Mouse (Mus musculus): Measurements from ENCODE around the gene Gm20661.

The Gm20661 gene

GRCm38 (mm10) chr9:107985131-107986119 lies 2.6 kb downstream of the Gm20661 start, which contains the start of gene Inka1:
Gene Inka1, minus strand, starts transcription at chr9:107985879.
- H3K4me3 ChIP-seq (replicated peaks; ENCODE audit: low read length), result peak within 1 kb of the TSS; percentile 87
- H3K9me3 ChIP-seq (ENCODE audit: low read length), result no peaks in the 10 kb centered on the region
- H3K27me3 ChIP-seq (ENCODE audit: insufficient read depth, low read length), result peaks cover 49% of the 10 kb centered on the region
- no peak for TF ChIP-seq CTCF (conservative IDR thresholded peaks at IDR 0.05; ENCODE audit: low read length)
- TF ChIP-seq POU5F1 (IDR thresholded peaks at IDR 0.05; ENCODE audit: borderline replicate concordance, low read length), result no peak
- no peak for TF ChIP-seq NANOG (IDR thresholded peaks at IDR 0.05; ENCODE audit: borderline replicate concordance, low read length)
- peaks cover 62% of the 10 kb centered on the region for H3K4me1 ChIP-seq (replicated peaks; ENCODE audit: low read depth, low read length)
- no peaks in the 10 kb centered on the region for H3K36me3 ChIP-seq (ENCODE audit: insufficient read depth, low read length)

GRCm38 (mm10) chr9:107986376-107986775 lies 3.5 kb downstream of the Gm20661 start:
- Histone ChIP-seq H3K4me1 (replicated peaks; ENCODE audit: low read depth, low read length) (peaks cover 60% of the 10 kb centered on the region), H3K36me3 (ENCODE audit: insufficient read depth, low read length) (no peaks in the 10 kb centered on the region), H3K9me3 (ENCODE audit: low read length) (no peaks in the 10 kb centered on the region), H3K27me3 (ENCODE audit: insufficient read depth, low read length) (peaks cover 40% of the 10 kb centered on the region), H3K4me3 (replicated peaks; ENCODE audit: low read length) (peak overlapping the region; percentile 87)
- no peak for TF ChIP-seq NANOG (IDR thresholded peaks at IDR 0.05; ENCODE audit: borderline replicate concordance, low read length)
- TF ChIP-seq CTCF (conservative IDR thresholded peaks at IDR 0.05; ENCODE audit: low read length), result peak; percentile 66
- no peak for TF ChIP-seq POU5F1 (IDR thresholded peaks at IDR 0.05; ENCODE audit: borderline replicate concordance, low read length)

- H3K27me3 ChIP-seq (ENCODE audit: insufficient read depth, low read length), result peaks cover 28% of the 10 kb centered on the region
- no peak for TF ChIP-seq CTCF (conservative IDR thresholded peaks at IDR 0.05; ENCODE audit: low read length)
- no peak for TF ChIP-seq POU5F1 (IDR thresholded peaks at IDR 0.05; ENCODE audit: borderline replicate concordance, low read length)
- no peak for TF ChIP-seq NANOG (IDR thresholded peaks at IDR 0.05; ENCODE audit: borderline replicate concordance, low read length)
- H3K4me3 ChIP-seq (replicated peaks; ENCODE audit: low read length), result no peak overlapping the region
- H3K36me3 ChIP-seq (ENCODE audit: insufficient read depth, low read length), result no peaks in the 10 kb centered on the region
- H3K9me3 ChIP-seq (ENCODE audit: low read length), result no peaks in the 10 kb centered on the region
- peaks cover 56% of the 10 kb centered on the region for H3K4me1 ChIP-seq (replicated peaks; ENCODE audit: low read depth, low read length)
Observed at GRCm38 (mm10) chr9:107987950-107988349, 5.1 kb downstream of the Gm20661 start.

- TF ChIP-seq CTCF (conservative IDR thresholded peaks at IDR 0.05; ENCODE audit: low read length) (no peak), NANOG (IDR thresholded peaks at IDR 0.05; ENCODE audit: borderline replicate concordance, low read length) (no peak), POU5F1 (IDR thresholded peaks at IDR 0.05; ENCODE audit: borderline replicate concordance, low read length) (no peak)
Observed at GRCm38 (mm10) chr9:107992197-107992596, 9.3 kb downstream of the Gm20661 start, which contains the start of gene Cdhr4. Gene Cdhr4, plus strand, starts transcription at chr9:107992497.

GRCm38 (mm10) chr9:107993013-107993412 lies 10.2 kb downstream of the Gm20661 start:
- no peak overlapping the region for H3K4me3 ChIP-seq (replicated peaks; ENCODE audit: low read length)
- peaks cover 41% of the 10 kb centered on the region for H3K27me3 ChIP-seq (ENCODE audit: insufficient read depth, low read length)
- H3K36me3 ChIP-seq (ENCODE audit: insufficient read depth, low read length), result no peaks in the 10 kb centered on the region
- H3K9me3 ChIP-seq (ENCODE audit: low read length), result no peaks in the 10 kb centered on the region
- H3K4me1 ChIP-seq (replicated peaks; ENCODE audit: low read depth, low read length), result peaks cover 39% of the 10 kb centered on the region
- no peak for TF ChIP-seq NANOG (IDR thresholded peaks at IDR 0.05; ENCODE audit: borderline replicate concordance, low read length)

More at GRCm38 (mm10) chr9:107992197-107992596, 9.3 kb downstream of the Gm20661 start, which contains the start of gene Cdhr4:
- Histone ChIP-seq H3K4me1 (replicated peaks; ENCODE audit: low read depth, low read length) (peaks cover 47% of the 10 kb centered on the region), H3K36me3 (ENCODE audit: insufficient read depth, low read length) (no peaks in the 10 kb centered on the region), H3K9me3 (ENCODE audit: low read length) (no peaks in the 10 kb centered on the region), H3K27me3 (ENCODE audit: insufficient read depth, low read length) (peaks cover 33% of the 10 kb centered on the region), H3K4me3 (replicated peaks; ENCODE audit: low read length) (no peak within 1 kb of the TSS)

- TF ChIP-seq CTCF (conservative IDR thresholded peaks at IDR 0.05; ENCODE audit: low read length) (no peak), NANOG (IDR thresholded peaks at IDR 0.05; ENCODE audit: borderline replicate concordance, low read length) (no peak), POU5F1 (IDR thresholded peaks at IDR 0.05; ENCODE audit: borderline replicate concordance, low read length) (no peak)
- Histone ChIP-seq H3K4me1 (replicated peaks; ENCODE audit: low read depth, low read length) (peaks cover 34% of the 10 kb centered on the region), H3K4me3 (replicated peaks; ENCODE audit: low read length) (no peak overlapping the region), H3K27me3 (ENCODE audit: insufficient read depth, low read length) (peaks cover 46% of the 10 kb centered on the region), H3K9me3 (ENCODE audit: low read length) (no peaks in the 10 kb centered on the region), H3K36me3 (ENCODE audit: insufficient read depth, low read length) (no peaks in the 10 kb centered on the region)
Observed at GRCm38 (mm10) chr9:107994464-107994863, 11.6 kb downstream of the Gm20661 start.

- TF ChIP-seq CTCF (conservative IDR thresholded peaks at IDR 0.05; ENCODE audit: low read length) (no peak), NANOG (IDR thresholded peaks at IDR 0.05; ENCODE audit: borderline replicate concordance, low read length) (no peak), POU5F1 (IDR thresholded peaks at IDR 0.05; ENCODE audit: borderline replicate concordance, low read length) (no peak)
- peaks cover 28% of the 10 kb centered on the region for H3K4me1 ChIP-seq (replicated peaks; ENCODE audit: low read depth, low read length)
Observed at GRCm38 (mm10) chr9:107995513-107995912, 12.7 kb downstream of the Gm20661 start.

GRCm38 (mm10) chr9:107996049-107996448 lies 13.2 kb downstream of the Gm20661 start, which contains the start of gene Gm20662:
Gene Gm20662, plus strand, starts transcription at chr9:107996349.
- no peak for TF ChIP-seq NANOG (IDR thresholded peaks at IDR 0.05; ENCODE audit: borderline replicate concordance, low read length)
- no peak for TF ChIP-seq CTCF (conservative IDR thresholded peaks at IDR 0.05; ENCODE audit: low read length)
- no peak for TF ChIP-seq POU5F1 (IDR thresholded peaks at IDR 0.05; ENCODE audit: borderline replicate concordance, low read length)
- peak within 1 kb of the TSS; percentile 63 for H3K4me3 ChIP-seq (replicated peaks; ENCODE audit: low read length)

More at GRCm38 (mm10) chr9:107995513-107995912, 12.7 kb downstream of the Gm20661 start:
- Histone ChIP-seq H3K36me3 (ENCODE audit: insufficient read depth, low read length) (no peaks in the 10 kb centered on the region), H3K27me3 (ENCODE audit: insufficient read depth, low read length) (peaks cover 46% of the 10 kb centered on the region), H3K4me3 (replicated peaks; ENCODE audit: low read length) (peak overlapping the region; percentile 63), H3K9me3 (ENCODE audit: low read length) (no peaks in the 10 kb centered on the region)

More at GRCm38 (mm10) chr9:107996049-107996448, 13.2 kb downstream of the Gm20661 start, which contains the start of gene Gm20662:
- H3K27me3 ChIP-seq (ENCODE audit: insufficient read depth, low read length), result peaks cover 46% of the 10 kb centered on the region
- H3K36me3 ChIP-seq (ENCODE audit: insufficient read depth, low read length), result no peaks in the 10 kb centered on the region
- no peaks in the 10 kb centered on the region for H3K9me3 ChIP-seq (ENCODE audit: low read length)
- H3K4me1 ChIP-seq (replicated peaks; ENCODE audit: low read depth, low read length), result peaks cover 29% of the 10 kb centered on the region

Measured in E14TG2a.4 (cell line).